Mouse (Mus musculus) cerebellum, postnatal 10 days (tissue): ENCODE measurements at regions not wholly inside any gene's neighbourhood (a gene's known extent, or its start where the extent isn't known, plus 50 kb on each side); places are given as distances from the start of the nearest gene placed in this dataset.
A peak's percentile ranks its signal among the peaks of the same experiment; 100 is the strongest.

Experiments
- DNase-seq, 2 experiments: peaks; one replicate each; pipeline ENCODE4 v3.0.0; 2021; ENCODE audit warnings: mixed read lengths in 2 of 2

- peak; percentile 58 to 68 for DNase-seq
These were observed 315.4 kb upstream of the Dnajc24 start for GRCm38 (mm10) chr2:106318695-106319266.

DNA sequence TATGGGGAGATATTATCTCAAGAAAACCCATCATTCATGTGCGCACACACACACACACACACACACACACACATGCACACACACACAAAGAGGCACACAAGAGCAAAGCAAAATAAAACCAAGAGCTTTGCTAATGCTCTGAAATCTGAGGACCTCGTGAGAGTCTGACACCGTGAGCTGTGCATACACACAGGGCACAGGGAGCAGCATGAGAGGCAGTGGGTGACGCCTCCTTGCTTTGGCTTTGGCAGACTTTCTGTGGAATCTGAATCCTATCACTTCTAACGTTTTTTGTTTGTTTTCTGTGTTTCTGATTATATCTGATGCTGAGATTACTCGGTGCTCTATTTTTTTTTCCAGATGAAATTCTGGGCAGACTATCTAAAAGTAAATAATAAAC lies 343.4 kb upstream of the Dnajc24 start:
- DNase-seq, result no peak

DNA sequence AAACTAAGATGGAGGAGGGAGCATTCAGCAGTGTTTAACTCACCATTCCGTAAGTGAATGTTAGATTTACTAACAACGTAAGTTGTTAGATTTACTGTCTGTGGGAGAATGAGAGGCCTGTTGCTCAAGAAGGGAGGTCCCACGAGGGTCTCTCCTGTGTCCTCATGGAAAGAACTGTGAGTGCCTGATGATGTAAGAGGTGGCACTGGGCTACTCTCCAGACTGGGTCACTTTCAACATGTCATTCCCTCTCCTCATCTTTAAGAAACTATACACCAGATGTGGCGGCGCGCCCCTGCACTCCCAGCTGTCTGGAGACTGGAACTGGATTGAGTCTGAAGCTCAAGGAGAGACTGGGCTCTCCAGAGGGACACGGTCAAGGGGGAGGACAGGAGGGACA lies 343.9 kb upstream of the Dnajc24 start:
- DNase-seq, result no peak

DNA sequence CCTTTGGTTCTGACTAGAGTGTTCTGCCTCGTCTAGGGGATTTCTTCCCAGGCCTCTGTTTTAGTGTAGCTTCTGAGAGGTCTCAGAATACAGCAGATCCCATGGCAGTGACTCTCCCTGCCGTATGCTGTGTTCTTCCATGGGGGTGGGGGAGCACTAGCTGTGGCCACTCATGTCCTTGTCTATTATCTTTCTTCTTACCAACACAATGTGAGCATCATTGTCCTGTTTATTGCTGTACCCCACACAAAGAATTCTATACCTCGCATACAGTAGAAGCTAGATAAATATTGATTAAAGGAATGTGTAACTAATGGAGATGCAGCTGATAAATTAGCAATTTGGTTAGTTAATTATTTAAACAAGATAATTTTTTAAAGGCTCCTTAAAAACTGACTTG lies 337.5 kb upstream of the Mpped2 start:
- DNase-seq, result peak in 1 of 2 experiments; percentile 4

DNA sequence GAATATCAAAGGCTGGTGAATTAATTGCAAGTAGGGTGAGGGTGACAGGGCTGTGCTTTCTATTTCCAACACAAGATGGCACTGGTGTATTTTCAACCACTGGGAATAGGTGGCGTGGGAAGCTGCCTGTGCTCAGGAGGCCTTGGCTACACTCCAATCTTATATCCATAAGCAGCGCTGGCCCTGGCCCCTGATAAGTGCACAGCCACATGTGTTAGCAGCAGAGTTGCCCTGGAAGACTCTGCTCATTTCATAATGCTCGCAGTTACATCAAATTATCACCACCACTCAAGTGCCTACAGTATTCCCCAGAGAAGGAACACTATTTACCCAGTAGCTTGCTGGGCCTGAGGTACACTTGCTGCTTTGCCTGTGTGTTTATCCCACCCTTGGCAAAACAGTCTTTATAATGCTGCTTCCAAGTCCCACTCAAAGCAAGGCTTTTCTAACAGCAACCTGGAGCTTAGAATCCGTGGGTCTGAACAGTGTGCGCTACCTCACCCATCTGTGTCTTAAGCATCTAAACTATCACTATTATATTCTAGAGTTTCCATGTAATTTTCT lies 337.0 kb upstream of the Mpped2 start:
- peak; percentile 87 to 91 for DNase-seq

GRCm38 (mm10) chr2:106368641-106369040 lies 324.4 kb upstream of the Mpped2 start:
- DNase-seq, result no peak

- peak; percentile 67 to 72 for DNase-seq
These were observed 309.4 kb upstream of the Mpped2 start for GRCm38 (mm10) chr2:106383415-106384285.

- peak; percentile 48 to 61 for DNase-seq
These were observed 308.8 kb upstream of the Mpped2 start for GRCm38 (mm10) chr2:106384286-106384595.

GRCm38 (mm10) chr2:106384842-106385241 lies 308.2 kb upstream of the Mpped2 start:
- peak; percentile 81 to 84 for DNase-seq

DNA sequence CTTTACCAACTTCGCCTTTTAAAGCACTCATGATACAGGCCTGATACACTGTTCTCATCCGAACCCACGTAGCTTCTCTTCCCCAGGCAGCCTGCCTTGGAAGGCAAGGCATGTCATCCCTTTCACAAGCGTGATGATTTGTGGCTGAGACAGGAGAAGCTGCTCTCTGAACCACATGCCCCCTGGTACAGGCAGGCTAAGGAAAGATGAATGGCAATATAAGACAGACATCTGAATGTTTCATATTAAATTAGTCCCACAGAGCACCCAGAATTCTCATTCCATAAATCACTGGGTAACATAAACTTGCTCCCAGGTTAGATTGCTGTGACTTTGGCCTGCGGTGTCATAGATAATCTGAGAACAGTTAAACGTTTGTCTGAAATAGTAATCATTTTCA lies 280.9 kb upstream of the Mpped2 start:
- DNase-seq, result no peak

DNA sequence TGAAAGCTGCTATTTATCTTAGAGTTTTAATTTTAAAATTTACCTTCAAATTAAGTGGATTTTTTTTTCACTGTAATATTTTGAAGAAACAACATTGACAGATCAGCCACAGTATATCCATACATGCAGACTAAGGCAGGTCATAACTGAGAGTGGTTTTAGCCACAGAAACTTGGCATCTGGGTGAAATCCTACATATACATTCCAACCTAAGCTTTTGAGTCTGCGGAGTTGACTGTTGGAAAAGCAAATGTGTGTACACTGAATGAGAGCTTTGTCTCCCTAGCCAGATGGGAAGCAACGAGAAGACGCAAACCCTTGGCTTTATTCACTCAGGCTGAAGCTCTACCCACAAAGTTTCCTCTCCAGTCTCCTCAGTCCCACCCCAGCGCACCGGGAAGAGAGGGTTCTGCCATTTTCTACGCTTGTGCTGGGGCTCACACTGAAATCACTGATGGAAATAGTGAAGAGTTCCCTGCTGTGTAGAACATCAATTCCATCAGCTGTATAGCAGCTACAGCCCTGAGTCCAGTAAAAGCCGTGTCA lies 277.5 kb upstream of the Mpped2 start:
- no peak for DNase-seq

DNA sequence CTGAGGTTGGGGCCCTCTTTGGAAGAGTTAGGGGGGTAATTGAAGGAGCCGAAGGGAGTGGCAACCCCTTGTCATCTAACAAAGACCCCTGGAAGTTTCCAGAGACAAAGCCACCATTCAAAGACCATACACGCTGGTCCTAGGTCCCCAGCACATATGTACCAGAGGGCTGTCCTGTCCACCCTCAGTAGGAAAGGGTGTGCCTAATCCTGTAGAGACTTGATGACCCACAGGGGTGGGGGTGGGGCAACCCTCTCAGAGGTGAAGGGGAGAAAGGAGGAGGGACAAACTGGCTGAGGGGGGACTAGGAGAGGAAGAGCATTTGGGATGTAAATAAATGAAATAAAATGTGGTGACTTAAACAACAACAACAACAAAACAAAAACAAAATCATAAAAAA lies 274.9 kb upstream of the Mpped2 start:
- no peak for DNase-seq

DNA sequence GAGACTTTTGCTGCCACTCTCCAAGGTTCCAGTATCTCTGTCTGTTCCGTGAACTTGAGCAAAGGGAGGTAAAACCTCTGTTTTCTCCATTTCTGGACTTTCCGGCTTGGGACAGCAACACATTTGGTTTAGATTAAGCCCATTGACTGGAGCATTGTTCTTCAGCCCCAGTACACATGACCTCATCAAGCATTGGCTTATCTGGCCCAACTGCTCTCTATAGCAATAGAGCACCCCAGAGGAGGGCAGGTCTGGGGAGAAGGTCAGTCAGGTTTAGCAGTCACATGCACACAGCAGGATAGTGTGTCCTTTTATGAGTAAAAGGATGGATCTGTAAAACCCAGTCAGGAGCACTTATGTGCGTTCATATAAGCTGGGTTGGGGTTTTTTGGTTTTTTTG lies 268.1 kb upstream of the Mpped2 start:
- DNase-seq, result no peak

DNA sequence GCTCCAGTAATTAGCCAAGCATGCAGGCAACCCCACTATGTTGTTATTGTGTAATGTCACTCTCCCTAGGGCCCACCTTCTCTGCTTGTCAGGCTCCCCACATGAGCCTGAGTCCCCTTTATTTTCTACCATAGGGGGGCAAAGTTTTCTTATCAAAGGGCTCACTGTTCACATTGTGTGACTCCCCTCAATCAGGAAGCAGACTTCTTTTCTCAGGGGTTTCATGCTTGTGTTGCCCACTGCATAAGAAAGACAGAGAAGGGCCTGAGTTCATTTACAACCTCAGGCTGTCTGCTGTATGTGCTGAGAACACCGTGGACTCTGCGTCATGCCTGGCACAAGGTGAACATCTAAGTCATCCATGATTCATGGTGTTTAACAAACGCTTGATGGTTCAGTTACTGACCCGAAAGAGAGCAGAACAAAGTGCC lies 267.6 kb upstream of the Mpped2 start:
- DNase-seq, result no peak

DNA sequence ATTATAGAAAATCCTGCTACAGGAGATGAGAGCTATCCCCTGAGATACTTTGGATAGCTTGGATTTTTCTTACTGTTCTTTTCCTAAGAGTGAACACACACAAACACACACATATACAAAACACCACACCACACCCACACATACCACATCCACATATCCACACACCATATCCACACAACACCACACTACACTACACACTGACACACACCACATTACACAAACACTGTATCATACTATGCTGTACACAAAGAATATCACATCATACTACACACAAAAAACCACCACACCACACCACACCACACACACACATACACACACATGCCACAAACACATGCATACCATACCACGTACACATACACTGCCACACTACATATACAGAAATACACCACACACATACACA lies 267.1 kb upstream of the Mpped2 start:
- no peak for DNase-seq

DNA sequence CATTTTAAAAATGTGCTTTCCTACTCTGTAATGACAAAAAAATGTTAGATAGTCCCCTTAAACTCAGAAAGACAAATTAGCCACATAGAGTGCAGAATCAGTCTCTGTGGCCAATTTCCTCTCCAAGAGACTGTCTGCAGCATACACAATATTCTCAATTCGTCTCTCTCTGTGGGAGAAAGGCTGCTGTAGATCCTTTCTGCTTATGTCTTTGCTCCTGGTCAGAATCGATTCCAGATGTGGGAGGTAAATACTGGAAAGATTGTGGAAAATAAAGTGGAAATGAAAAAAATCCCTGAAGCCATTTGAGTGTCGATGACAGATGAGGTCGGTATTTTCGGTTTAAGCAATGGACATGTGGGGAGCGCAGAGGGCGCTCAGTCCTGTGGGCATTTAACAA lies 265.8 kb upstream of the Mpped2 start:
- DNase-seq, result no peak

DNA sequence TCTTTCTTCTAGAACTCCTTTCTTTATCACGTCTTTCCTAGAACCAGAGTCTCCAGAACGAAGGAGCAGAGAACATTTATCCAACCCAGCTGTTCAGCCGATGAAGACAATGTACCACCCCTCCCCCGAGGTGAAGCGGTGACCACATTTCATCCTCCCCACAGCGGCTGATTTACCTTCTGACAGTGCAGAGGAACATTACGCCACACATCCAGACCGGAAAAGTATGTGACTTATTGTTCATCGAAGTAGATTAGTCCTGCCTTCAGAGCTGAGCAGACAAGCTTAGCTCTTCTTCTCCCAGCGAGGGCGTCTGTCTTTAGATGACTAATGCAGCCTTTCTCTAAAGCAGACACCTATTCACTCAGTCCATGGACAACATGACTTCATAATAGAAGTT lies 264.2 kb upstream of the Mpped2 start:
- DNase-seq, result no peak

DNA sequence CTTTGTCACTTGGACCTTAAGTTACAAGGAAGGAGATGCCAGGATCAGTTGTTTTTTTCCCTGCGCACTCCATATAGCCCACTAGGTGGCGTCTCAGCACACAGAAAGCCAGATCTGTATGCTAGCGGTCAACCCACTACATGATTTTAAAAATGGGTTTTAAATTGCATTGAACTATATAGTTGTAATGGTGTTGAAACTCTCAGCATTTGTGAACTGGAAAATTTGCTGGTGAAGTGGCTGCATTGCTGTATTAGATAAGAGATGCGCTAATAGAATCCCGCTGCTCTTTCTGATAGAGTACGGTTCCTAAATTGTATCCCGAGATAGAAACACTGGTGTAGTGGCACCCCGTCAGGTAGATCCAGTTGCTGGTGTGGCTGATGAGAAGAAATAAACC lies 261.9 kb upstream of the Mpped2 start:
- DNase-seq, result peak; percentile 83 to 87

GRCm38 (mm10) chr2:106431637-106432199 lies 261.4 kb upstream of the Mpped2 start:
- DNase-seq, result no peak

- DNase-seq, result no peak
These were observed 256.9 kb upstream of the Mpped2 start for GRCm38 (mm10) chr2:106436136-106436535.

DNA sequence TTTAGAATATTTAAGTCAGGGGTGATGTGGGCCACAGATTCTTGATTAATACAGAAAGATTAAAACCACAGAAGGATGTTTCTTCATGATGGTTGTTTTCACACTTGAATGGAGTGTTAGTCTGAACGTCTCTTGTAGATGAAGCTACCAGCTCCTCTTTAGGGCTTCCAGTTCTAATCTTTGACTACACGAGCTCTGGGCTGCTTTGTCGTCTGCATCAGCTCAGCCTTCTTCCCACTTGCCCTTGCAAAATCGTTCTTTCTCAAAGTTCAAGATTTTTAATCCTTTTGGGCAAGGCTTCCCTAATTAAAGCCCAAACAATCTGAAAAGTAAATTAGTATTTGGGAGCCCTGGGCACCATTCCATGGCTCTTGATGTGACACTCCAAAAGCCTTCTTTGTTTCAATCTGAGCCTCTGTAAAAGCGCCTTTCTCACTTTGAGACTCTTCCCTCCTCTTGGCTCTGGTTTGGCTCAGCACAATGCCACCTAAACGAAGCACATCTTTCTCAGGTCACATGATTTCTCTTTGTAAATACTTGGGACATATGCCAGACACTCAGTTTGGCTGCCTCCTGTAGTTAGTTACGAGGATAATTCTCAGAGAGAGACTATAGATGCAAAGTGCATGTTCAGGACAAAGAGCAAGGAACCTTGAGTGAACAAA lies 238.6 kb upstream of the Mpped2 start:
- DNase-seq, result no peak

DNA sequence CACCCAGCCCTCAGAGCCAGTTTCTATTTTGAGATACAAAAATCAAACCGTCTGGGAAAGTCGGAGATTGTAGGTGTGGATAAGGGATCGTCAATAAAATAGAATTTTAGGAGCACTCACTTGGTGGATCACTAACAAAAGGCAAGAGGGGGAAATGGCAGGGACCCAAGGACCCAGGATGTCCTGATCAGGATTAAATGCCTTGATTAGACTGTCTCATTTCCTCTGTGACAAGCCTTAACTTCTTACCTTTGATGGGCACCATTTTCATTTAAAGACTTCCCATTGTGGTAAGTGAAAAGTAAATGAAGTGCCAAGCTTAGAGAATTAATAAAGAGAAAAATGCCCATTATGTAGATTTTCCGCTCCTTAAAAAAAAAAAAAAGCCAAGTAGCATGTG lies 238.0 kb upstream of the Mpped2 start:
- DNase-seq, result no peak

DNA sequence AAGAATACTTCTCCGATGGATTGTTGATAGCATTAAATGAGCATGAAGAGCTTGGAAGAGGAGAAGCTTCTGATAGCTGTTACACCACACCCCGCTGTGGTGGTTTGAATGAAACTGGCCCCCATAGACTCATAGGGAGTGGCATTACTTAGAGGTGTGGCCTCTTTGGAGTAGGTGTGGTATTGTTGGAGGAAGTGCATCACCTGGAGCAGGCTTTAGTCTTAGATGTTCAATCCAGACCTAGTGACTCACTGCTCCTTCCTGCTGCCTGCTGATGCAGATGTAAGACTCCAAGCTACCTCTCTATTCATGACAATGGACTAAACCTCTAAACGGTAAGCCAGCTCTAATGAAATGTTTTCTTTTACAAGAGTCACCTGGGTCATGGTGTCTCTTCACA lies 237.1 kb upstream of the Mpped2 start:
- DNase-seq, result no peak
